Mouse (Mus musculus) right cerebral cortex, postnatal 14 days (tissue): ENCODE data around the gene Defb45.

Source experiments
- DNase-seq: peaks from one replicate; pipeline ENCODE4 v3.0.0; 2022

The Defb45 gene

DNA sequence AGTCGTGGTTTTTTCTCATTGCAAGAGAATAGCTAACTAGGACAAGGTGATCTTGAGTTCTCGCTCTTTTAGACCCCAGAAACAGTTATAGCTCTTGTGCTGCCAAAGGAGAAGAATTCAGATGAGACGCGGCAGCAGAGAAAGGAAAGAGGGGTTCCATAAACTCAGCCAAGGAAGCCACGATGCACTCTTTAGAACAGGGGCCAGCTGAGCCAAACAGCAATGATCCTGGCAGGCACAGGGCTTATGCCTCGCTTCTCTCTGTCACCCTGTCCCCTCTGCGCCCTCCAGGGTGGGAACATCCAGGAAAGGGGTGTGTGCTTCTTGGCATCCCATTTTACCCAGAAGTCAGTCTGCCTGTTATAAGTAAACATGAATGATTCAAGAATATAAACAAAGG lies at the start of gene Defb45:
Gene Defb45 (minus strand): TSS at position 101 of the 400 bp plus-strand sequence.
- DNase-seq: no peak

DNA sequence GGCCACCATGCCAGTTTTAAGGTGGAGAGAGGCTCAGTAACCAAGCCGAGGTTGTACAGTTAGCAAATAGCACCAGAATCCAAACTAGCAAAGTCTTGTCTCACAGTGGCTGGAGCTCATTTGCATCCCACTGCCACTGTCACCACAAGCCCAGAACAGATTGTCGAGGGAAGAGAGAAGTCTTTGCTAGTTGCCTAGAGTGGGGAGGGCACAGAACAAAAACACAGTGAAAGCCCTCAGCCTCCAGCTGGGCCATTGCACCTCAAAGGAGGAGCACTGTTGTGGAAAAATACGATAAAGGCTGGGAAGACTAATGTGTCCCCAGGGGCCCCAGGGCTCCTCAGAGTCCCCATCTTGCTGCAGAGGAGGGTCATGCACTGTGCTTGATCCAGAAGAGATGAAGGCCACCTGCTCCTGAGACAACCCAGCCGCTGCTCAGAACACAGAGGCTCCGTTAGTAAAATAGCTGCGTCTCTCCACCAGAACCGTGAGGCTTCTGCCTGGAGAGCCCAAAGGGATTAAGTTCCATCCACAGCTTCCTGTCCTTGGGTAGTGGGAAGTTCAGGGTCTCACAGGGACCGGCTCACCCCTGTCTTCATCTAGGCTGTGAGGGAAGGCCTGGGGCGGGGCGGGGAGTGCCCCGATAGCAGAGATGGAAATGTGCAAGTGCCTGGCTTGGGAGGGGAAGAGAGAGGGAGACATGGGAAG lies 40.4 kb upstream of the Defb45 start:
- DNase-seq: no peak

- no peak for DNase-seq
Measured at GRCm38 (mm10) chr2:152638865-152639264, 39.7 kb upstream of the Defb45 start.

GRCm38 (mm10) chr2:152637381-152637780 lies 38.2 kb upstream of the Defb45 start:
- DNase-seq: no peak

DNA sequence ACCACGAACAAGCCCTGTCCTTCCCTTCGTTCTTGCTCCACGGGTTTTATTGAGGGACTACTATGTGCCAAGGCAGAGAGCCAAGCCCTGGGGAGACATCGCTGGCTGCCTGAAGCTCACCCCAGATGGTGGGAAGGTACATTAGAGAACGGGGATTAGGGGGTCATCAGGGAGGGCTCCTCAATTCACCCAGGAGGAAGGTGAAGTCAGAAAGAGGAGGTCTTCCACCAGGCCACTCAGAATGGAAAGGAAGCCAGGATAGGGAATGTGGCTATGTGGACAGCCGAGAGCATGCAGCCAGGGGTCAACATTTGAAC lies 37.8 kb upstream of the Defb45 start:
- no peak for DNase-seq

DNA sequence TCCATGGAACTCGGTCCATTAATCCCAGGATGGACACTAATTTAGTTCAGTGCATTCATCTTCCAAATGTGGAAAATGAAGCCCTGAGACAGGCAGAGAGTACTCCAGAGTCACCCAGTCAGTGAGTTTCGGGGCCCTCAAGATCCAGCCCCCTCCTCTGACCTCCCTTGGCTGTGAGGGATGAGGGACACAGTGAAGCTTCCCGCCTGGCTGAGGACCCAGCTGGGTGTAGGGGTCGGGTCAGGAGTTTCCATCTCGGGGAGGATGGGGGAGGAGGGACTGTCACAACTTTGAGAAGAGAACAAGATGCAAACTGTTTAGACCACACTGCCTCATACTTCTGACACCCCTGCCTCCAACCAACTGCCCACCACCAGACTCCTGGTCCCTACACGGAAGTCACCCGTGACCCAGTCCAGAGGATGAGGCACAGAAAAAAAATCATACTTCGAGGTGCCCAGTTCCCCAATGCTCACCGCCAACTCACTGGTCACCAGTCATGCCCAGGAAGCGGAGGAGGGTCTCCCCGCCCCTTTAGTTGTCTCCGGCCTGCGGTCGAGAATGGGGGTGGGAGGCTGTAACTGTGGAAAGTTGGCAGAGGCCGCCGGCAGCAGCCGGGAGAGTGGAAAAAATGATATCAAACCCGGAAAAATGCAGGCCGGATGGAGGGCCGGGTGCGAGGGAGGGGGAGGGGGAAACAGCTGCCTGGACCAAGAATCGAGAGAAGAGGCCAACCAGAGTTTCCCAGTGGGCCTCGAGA lies 37.2 kb upstream of the Defb45 start:
- no peak for DNase-seq

GRCm38 (mm10) chr2:152634311-152634710 lies 35.1 kb upstream of the Defb45 start:
- no peak for DNase-seq

GRCm38 (mm10) chr2:152633334-152633733 lies 34.1 kb upstream of the Defb45 start:
- DNase-seq: no peak

GRCm38 (mm10) chr2:152629904-152630303 lies 30.7 kb upstream of the Defb45 start:
- DNase-seq: no peak

GRCm38 (mm10) chr2:152629239-152629638 lies 30.0 kb upstream of the Defb45 start:
- no peak for DNase-seq

DNA sequence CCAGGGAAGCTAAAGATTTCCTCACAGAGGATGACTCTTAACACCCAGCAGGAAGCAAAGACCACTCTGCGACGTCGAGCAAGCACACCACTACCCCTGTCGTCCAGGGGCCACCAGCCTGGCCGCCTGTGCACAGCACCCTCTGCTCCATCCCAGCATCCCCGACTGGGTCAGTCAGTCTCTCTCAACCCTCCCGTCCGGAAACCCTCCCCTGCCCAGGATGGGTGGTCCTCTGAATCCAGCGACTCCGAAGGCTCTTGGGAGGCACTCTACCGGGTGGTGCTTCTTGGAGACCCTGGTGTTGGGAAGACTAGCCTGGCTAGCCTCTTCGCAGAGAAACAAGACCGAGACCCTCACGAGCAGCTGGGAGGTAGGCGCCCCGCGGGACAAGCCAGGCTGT lies 28.9 kb upstream of the Defb45 start:
- DNase-seq: no peak

DNA sequence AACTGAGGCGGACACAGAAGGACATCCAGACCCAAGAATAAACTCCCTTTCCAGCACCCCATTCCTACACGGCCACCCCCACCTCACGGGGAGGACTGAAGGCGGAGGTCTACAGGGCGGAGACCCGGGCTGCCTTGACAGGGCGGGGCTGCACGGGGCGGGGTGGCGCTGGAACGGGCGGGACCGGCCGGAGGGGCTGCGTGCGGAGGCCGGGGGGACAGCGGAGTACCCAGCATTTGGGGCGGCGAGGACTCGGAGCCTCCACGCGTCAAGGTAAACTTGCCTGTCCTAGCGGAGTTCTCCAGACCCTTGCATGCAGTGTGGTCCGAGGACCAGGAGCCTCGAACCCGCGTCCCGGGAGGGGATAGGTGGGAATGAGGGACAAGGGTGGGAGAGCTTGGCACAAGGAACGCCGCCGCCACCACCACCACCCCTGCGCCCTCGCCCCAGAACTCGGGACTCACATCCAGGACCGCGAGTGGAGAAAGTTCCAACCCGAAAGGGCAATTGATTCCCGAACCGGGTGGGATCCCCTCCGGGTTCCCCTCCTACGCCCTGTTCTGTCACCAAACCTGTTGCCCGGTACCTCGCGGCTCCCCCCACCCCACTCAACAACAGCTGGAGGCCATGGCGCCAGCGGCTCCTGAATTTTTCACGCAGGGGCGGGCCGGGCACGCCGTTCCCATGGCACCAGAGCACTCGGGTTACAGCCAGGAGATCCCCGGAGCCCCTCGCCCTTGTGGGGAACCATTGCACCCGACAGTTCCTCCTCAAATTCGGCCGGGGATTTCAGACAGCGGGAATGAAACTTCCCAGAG lies 27.8 kb upstream of the Defb45 start, which contains the start of gene Rem1:
Gene Rem1 (plus strand): TSS at position 178 of the 818 bp plus-strand sequence.
- DNase-seq: no peak

DNA sequence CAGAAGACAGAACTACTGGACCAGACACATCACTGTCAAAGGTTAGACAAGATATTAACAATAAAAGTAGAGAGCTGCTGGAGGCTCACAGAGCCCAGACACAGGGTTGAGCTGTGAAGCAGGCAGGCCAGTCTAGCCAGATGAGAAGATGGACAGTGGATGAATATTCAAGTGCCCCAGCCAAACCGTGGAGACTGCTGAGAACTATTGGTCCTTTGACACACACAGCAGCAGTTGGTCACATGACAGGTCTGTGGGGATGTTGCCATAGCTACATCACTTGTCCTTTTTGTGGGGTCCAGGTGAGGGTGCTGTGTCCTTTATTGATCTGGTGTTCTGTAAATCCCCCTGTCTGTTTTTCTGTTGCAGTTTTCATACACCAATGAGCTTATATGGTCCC lies 26.1 kb upstream of the Defb45 start:
- no peak for DNase-seq

- DNase-seq: no peak
Measured at GRCm38 (mm10) chr2:152624566-152624965, 25.4 kb upstream of the Defb45 start.

DNA sequence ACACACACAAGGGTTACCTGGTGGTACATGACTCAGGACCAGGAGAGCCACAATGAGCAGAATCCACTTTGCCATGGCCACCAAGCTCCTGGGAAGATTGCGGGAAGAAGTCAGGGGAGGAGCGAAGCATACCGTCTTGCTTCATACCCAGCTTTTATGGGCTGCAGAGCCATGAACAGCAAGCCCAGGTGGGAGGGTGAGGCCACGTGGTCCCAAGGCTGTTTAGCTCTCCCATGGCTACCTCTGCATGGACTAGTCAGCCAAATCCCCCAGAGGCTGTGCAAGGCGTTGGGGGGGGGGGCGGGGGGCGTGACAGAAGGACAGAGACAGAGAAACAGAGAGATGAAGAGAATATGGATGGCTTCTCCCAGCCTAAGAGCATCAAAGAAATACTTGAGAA lies 23.8 kb upstream of the Defb45 start, which contains the start of gene Defb25:
Gene Defb25 (minus strand): TSS at position 101 of the 400 bp plus-strand sequence.
- DNase-seq: no peak

DNA sequence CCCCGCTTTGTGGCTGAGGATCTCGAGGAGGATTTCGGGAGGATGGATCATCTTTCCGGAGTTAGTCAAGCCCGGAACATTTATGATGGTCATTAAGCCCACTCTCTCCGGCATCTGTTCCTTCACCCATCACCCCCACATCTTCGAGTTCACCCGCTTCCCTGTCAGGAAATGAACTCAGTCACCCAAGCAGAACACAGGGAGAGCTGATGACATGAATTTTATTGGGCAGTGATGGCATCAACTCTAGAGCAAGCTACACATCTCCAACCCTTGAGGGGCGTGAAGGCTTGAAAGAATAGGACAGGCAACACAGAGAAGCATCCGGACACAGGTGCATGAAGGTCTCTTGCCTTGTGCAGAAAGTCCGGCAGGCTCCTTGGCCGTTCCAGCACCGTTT lies 23.0 kb upstream of the Defb45 start:
- DNase-seq: no peak

- DNase-seq: no peak
Measured at GRCm38 (mm10) chr2:152620367-152621134, 21.4 kb upstream of the Defb45 start.

DNA sequence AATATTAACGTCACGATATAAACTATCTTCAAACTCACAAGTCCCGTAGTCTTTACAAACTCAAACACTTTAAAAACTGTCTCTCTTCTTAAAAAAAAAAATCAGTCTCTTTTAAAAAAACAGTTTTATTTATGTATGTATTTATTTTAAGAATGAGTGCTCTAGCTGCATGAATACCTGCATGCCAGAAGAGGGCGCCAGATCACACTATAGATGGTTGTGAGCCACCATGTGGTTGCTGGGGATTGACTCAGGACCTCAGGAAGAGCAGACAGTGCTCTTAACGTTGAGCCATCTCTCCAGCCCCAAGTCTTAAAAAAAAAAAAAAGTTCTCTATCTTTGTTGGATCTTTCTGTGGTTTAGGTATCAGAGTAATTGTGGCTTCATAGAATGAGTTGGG lies 18.2 kb upstream of the Defb45 start:
- no peak for DNase-seq

DNA sequence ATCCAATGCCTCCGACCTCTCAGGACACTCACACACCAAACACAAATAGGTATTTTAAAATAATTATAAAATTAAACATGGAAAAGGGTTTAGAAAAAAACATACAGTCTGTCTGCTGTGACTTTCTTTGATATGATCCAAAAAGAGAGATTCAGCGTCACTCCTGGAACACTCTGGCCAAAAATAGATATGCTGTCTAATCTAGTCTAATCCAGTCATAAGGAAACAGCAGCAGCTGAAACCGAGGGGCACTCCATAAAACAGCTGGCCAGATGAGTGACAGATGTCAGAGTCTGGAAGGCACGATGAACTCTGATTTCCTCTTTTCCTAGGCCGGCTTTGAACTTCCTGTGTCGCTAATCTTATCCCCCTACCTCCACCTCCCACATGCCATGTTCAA lies 17.3 kb upstream of the Defb45 start:
- DNase-seq: no peak

DNA sequence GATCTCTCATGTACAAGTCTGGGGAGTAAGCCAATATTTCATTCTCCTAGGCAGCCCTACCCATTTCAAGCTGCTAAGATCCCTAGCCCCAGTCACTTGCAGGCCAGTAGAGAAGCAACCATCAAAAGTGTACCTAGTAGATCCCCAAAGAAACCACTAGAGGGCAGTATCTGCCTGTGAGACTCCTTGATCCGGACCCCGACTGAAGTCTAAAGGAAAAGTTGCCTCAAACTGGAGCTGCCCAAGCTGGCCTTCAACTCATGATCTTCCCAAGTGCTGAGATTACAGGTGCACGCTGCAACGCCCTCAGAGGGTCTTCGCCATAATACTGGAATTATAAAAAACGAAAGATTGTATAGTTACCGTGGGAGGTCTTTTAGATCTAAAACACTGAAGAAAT lies 16.4 kb upstream of the Defb45 start:
- DNase-seq: peak; percentile 35

DNA sequence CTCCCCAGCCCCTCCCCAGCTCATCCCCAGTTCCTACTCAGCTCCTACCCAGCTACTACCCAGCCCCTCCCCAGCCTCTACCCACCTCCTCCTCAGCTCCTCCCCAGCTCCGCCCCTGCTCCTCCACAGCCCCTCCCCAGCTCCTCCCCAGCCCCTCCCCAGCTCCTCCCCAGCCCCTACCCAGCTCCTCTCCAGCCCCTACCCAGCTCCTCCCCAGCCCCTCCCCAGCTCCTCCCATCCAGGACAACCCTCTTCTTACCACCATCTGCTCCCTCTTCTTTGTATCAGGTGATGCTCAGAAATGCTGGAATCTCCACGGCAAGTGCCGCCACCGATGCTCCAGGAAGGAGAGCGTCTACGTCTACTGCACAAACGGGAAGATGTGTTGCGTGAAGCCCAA lies 13.0 kb upstream of the Defb45 start:
- no peak for DNase-seq

DNA sequence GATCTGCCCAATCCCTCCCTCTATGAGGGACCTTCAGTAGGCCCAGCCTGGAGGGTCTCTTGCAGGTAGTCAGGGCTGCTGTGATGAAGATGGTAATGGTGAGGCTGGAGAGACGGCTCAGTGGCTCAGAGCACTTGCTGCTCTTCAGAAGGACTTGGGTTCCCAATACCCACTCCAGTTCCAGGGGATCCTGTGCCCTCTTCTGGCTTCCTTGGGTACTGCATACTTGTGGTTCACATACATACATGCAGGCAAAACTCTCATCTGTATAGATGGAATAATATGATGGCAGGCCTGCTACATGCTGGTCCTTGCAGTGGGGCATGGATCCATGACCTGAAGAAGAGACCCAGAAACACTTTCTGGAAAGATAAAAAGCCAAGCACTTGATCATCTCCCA lies 9.5 kb upstream of the Defb45 start:
- DNase-seq: no peak

DNA sequence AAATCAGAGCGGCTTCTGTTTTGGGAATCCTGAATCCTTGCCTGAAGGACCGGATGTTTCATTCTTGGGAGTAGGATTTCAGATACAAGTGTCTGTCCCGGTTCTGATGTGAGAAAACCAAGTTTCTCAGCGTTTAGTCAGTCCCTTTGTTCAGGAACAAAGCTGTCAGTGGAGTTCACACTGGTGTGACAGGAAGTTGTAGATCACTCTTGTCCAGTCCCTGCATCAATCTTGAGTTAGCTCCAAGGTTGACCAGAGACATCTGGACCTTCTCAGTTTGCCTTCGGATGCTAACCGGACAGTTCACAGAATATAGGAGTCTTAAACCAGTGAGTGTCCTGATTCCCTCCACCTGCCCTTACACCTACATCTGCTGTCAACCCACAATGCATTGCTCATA lies 8.5 kb upstream of the Defb45 start:
- DNase-seq: no peak
